Mouse (Mus musculus): ENCODE measurements around the gene H2al2c. TPM values are rescaled to one million over a fixed set of nuclear protein-coding genes. Genes with fewer than 3 reads are reported as not detected.
"Not testable (repeated sequence)": the region's sequence is repeated elsewhere in the genome, so short reads cannot be mapped to it uniquely, and the experiment has no call there.

H2al2c gene
- not detected in 2 replicates for polyA plus RNA-seq (2014; fragmentation: Nextera tagmentation; extraction: Ambion mirVana)

DNA sequence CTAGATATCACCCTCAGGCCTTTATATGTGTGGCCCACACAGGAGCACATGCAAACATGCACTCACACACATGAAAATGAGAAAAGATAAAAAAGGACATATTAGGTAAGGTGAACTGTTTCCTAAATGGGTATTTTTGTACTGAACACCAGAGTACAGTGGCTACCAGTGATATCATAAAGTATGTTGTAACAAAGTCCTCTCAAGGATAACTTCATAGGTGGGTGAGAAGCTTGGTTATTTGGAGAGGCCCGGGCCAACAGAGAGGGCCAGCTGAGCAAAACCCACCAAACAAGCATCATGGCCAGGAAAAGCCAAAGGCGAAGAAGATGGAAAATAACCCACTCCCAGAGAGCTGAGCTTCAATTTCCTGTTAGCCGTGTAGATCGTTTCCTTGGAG, at the start of gene H2al2c:
H2al2c (plus strand) TSS at position 301 of the 400 bp plus-strand sequence.
- H3K4me3 ChIP-seq (ENCODE audit: low read depth, low read length); H3K36me3 ChIP-seq (ENCODE audit: control insufficient read depth, insufficient read depth, low read length); H3K4me1 ChIP-seq (replicated peaks; ENCODE audit: control insufficient read depth, insufficient read depth, low read length); H3K4me2 ChIP-seq; H3K27ac ChIP-seq (ENCODE audit: low read depth, low read length); ATAC-seq (replicated peaks; ENCODE audit: low FRiP score); H3K27me3 ChIP-seq (replicated peaks; ENCODE audit: control insufficient read depth, insufficient read depth, low read length); H3K9me3 ChIP-seq (ENCODE audit: control insufficient read depth, low read length); H3K9ac ChIP-seq (ENCODE audit: low read depth, low read length); DNase-seq (ENCODE audit: low spot score): not testable (repeated sequence)
- WGBS = no CpG with 5 or more reads among the region's 4 CpGs

Other genes starting within 250 kb of the H2al2c start
- not detected in 2 replicates for gene Sry, start 64.6 kb downstream of the H2al2c start, polyA plus RNA-seq (2014; fragmentation: Nextera tagmentation; extraction: Ambion mirVana)
- not detected in 2 replicates for gene H2al2b, start 121.6 kb downstream of the H2al2c start, polyA plus RNA-seq (2014; fragmentation: Nextera tagmentation; extraction: Ambion mirVana)
- gene Gm4064, start 197.1 kb downstream of the H2al2c start, polyA plus RNA-seq (2014; fragmentation: Nextera tagmentation; extraction: Ambion mirVana) = not detected in 2 replicates
- gene Rbmy, start 231.6 kb downstream of the H2al2c start, polyA plus RNA-seq (2014; fragmentation: Nextera tagmentation; extraction: Ambion mirVana) = not detected in 2 replicates
- not detected in 2 replicates for gene Gm10256, start 231.6 kb downstream of the H2al2c start, polyA plus RNA-seq (2014; fragmentation: Nextera tagmentation; extraction: Ambion mirVana)

All from liver, embryonic 11.5 days (tissue).